Mouse (Mus musculus) adrenal gland, adult 18-20 months (tissue): ENCODE measurements around the gene Twist1. TPM values are rescaled to one million over a fixed set of nuclear protein-coding genes. Genes with fewer than 3 reads are reported as not detected.

Source experiments
- DNase-seq, 2 experiments: peaks; one replicate each; pipeline ENCODE4 v3.0.0; 2021 to 2022; ENCODE audit warnings: low spot score in 2 of 2
- total RNA-seq, 2 experiments: library from RNA; stranded (reverse); gene quantifications; 1 replicate in 1 of 2; 2 replicates in 1 of 2; pipeline ENCODE4 v1.2.3; 2021

The Twist1 gene
- total RNA-seq, 2 experiments from 2014 or later: 5.2 to 11.5 TPM

DNA sequence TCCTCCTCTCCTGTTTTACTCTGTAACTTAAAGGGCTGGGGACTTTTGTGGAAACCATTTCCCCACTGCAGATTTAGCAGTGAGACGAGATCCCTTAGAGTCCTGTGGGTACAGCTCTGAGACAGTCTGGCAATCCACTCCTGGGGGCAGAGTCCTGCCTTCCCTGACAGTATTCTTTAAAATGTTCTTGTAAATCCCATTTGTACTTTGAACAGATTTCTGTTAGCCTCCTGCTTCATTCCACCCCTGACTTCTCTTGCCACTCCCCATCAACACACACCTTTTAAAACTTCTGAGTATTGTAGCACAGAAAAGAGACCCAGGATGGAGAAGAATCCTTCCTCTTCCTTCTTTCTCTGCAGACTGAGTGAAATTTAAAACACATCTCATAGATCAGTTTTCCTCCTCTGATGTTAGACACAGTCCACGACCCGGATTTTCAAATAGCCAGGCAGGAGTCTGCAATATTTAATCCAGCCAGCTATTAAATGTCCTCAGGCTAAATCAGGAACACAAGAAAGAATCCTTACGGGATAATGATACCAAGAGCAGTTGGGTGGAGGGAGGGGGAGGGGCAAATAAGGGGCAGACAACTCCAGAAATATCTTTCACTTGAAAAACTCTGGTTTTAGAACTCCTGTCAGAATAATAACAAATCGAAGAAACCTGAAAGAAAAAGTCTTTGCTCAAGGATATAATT lies 8.3 kb downstream of the Twist1 start:
- no peak for DNase-seq

DNA sequence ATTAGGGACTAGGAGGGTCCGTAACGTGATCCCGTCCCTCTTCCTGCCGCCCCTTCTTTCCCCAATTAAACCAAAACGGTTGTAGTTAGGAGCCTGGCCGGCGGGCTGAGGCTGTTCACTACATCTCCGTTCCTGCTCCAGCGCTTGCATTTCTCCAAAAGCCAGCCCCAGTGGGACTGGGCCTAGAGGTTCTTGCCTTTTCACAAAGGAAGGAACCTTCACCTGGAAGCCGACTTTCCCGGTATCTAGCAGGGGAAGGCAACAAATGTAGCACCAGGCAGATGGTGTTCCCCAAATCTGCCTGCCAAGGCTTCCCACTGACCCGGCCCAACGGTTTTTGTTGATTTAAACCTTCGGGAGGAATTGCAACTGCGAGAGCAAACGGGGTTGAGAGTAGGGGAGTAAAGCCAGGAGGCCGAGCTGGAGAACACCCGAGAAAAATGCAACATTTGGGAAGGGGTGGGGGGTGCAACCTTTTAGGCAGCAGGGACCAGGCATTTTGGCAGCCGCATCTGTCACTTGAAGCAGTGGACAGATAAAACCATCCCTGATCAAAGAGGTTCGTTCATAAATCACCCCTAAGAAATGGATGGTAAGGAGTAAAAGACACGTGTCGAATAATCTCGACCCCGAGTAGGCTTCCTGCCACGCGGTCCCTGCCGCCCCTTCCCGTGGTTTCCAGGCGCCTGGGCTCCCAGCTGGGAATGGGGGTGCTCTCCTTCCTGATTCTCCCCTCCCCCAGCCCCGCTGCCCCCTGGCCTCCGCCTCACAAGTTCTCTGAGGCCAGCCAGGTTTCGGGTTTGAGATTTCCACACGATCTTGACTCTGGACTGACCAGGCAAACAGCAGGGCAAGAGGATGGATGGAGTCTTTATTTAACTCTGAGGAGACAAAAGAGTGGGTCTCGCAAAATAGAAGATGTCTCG lies 9.3 kb downstream of the Twist1 start:
- no peak for DNase-seq

DNA sequence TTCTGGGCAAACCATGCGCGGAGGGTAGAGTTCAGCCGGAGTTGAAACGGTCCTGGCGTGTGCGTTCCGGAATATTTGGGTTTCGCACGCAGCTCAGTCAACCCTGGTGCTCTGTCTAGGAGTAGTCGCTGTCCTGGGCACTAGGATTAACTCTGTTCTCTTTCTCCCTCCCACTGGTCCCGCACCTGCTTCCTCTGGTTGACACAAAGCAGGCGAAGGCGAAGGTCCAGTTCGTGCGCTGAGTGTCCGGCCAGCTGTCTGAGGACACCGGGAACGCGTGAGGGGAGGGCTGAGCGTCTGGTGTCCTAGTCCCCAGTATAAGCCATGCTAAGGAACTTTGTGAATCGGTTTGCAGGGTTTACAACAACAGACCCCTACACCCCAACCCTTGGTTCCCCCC lies 10.0 kb downstream of the Twist1 start:
- no peak for DNase-seq

DNA sequence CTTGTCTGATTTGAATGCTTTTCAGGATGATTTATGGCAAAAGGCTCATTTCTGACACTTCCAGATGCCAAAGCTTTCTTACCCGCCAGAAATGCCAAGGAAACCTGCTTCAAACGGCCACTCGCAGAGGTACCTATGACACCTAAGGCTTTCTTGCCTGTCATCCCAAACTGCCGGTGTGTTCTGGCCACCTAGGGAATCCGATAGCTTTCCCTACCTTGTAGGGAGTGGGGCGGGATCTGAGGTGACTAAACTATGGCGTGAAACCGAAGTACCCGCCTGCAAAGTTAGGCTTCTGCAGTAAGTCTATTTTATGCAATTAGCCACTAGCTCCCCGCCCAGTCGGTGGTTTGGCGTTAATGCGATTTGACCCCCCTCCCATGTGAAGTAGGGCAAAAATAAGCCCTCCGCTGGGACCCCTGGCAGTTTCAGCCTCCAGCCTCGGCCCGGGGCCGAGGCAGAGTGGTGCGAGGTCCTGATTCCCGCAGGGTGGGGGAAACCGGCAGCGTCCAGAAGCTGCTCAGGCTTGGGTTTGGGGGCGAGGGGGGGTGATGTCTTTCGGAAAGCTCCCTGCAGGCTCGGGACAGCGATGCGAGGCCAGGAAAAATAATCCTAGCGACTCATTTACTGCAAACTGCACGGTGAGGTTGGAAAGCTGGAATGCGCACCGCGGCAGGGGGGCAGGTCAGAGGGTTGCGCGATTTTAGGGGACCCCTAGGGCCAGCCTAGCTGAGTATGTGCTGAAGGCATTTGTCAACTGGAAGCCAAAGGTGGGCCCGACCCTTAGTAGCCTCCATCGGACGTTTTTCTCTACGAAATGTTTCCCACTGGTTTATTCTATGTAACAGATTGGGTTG lies 10.8 kb downstream of the Twist1 start:
- DNase-seq: no peak

DNA sequence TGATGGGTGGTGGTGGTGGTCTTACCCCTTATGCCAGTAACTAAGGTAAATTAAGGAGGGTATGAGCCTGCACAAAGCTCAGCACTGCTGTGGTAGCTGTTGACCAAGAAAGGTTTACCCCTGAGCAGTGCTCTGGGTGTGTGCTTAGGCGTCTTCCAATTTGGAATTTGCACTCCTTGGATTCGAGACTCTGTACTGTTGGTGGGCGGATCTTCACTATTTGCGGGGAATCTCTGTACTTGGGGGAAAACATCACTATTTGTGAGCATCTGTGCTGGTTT lies 11.4 kb downstream of the Twist1 start:
- DNase-seq: no peak

DNA sequence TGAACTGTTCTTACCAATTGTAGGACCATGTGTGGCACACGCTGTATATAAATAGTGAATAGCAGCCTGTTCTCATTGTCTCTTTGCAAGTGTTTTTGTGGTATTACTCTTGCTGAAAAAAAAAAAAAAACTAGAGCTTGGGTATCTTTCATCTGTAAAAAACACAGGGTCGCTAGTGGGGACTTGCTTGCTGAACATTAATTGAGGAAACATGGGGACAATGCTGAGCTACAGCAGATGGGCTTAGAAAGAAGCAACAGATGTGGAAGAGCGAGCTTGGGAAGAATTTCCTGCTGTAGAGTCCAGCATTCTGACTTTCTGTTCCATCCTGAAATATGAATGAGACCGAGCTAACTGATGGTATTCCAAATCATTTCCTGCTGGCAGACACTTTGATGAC lies 22.7 kb downstream of the Twist1 start:
- DNase-seq: no peak

DNA sequence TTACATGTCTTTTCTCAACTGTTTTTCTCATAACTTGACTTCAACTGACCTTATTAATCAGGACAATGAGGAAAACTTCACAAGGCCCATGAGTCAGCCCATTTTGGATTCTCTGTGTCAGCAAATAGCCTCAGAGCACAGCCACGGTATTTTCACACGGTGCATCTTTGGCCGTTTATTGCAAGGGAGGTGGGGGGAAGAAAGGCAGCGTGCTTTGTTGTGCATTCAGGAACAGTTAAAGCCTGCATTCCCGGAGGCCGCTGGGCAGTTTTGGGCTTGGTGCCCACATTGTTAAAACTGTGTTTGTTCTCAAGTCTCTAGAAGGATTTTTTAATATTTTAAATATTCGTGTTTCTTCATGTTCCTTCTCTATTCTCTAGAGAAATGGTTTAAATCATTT lies 24.0 kb downstream of the Twist1 start:
- no peak for DNase-seq

DNA sequence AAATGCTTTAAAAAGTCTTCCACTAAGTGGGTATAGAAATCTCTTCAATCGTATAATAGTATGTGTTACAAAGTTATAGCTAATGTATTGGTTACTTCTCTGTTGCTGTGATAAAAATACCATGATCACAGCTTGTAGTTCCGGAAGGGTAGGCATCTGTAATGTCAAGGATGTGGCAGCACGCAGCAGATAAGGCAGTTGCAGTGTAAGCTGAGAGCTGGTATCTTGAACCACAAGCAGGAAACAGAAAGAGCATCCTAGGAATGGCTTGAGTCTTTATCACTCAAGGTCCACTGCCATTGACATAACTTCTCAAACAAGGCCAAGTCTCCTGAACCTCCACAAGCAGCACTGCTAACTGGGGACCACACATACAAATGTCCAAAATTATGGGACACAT lies 35.7 kb downstream of the Twist1 start:
- no peak for DNase-seq

Other genes starting within 250 kb of the Twist1 start
- not detected for gene Ferd3l, start 29.2 kb upstream of the Twist1 start, total RNA-seq